Mouse (Mus musculus): ENCODE data around the gene L3hypdh. TPM values are rescaled to one million over a fixed set of nuclear protein-coding genes. Genes with fewer than 3 reads are reported as not detected.

Gene L3hypdh
- polyA plus RNA-seq (2016; fragmentation: Nextera tagmentation; extraction: Ambion mirVana), result 19.0 and 19.5 TPM in 2 replicates

DNA sequence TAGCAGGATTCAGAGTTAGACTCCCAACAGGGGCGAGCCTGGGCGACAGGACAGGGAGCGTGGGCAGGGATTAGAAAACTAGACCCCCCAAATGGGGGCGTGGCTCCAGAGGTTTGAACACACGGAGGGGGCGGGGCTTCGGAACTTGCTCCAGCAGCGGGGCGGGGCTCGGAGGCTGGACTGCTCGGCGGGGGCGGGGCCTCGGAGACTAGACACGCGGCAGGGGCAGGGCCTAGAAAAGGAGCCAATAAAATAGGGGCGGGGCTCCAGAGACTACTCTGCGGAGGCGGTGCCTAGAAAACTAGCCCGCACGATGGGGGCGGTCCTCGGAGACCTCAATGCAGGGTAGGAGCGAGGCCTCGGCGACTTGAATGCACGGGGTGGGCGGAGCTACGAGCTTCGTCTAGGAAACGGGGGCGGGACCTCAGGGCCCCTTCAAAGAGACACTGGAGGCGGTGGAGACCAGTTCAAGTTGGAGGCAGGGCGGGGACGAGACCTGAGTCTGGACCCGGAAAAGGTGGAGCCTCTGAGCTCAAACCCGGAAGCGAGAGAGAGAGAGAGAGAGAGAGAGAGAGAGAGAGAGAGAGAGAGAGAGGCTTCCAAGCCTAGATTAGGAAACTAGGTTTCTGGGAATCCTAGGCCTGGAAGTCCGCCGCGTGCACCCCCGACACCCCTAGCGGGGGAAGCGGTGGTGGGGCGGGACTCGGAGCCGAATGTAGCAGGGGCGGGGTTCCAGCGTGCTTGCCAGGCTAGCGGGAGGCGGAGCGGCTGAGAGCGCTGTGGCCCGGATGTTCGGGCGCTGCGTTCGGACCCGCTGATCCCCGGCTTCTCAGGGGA lies at the start of gene L3hypdh, which contains the start of gene Jkamp:
Gene L3hypdh (minus strand): TSS at position 111 of the 837 bp plus-strand sequence.
Gene Jkamp (plus strand): TSS at position 261 of the 837 bp plus-strand sequence.
- 3% methylated on average over 60 of the region's 60 CpGs for WGBS

DNA sequence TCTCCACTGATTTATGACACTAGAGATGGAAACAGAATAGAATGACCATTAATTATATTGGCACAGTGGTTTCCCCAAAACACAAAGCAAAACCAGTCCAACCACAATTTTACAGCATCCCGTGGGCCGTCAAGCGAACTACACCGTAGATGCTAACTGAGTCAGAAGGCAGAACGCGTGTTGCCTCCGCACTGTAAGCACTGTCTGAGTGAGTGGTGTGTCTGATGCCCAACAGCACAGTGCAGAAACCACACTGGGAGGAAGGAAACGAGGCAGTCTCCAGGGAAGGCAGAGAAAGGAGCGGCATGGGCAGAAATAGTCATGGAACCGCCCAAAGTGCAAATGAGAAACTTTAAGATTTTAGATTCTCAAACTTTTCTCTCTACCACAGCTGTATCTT lies 44.0 kb upstream of the L3hypdh start:
- Histone ChIP-seq H3K27ac (ENCODE audit: poor library complexity, severe bottlenecking) (no peak overlapping the region), H3K4me2 (no peak overlapping the region), H3K9ac (no peak overlapping the region), H3K9me3 (replicated peaks) (0 out of 2 replicates have a peak, but pooled peaks cover 8% of the 10 kb centered on the region), H3K36me3 (no peaks in the 10 kb centered on the region), H3K4me1 (replicated peaks) (no peaks in the 10 kb centered on the region), H3K27me3 (replicated peaks) (no peaks in the 10 kb centered on the region), H3K4me3 (no peak overlapping the region)
- WGBS, result 88% methylated on average over 10 of the region's 10 CpGs
- ATAC-seq (ENCODE audit: insufficient number of reproducible peaks, low FRiP score), result no peak

More for the DNA sequence above, at the start of gene L3hypdh, which contains the start of gene Jkamp:
- H3K27ac ChIP-seq (ENCODE audit: poor library complexity, severe bottlenecking), result peak within 1 kb of the TSS; percentile 93
- peak within 1 kb of the TSS; percentile 73 for H3K4me2 ChIP-seq
- H3K4me3 ChIP-seq, result peak within 1 kb of the TSS; percentile 67
- ATAC-seq (ENCODE audit: insufficient number of reproducible peaks, low FRiP score), result peak; percentile 96
- peaks cover 7% of the 10 kb centered on the region for H3K36me3 ChIP-seq
- H3K9me3 ChIP-seq (replicated peaks), result no peaks in the 10 kb centered on the region
- peaks cover 26% of the 10 kb centered on the region for H3K4me1 ChIP-seq (replicated peaks)
- H3K27me3 ChIP-seq (replicated peaks), result no peaks in the 10 kb centered on the region
- H3K9ac ChIP-seq, result peak within 1 kb of the TSS; percentile 78

DNA sequence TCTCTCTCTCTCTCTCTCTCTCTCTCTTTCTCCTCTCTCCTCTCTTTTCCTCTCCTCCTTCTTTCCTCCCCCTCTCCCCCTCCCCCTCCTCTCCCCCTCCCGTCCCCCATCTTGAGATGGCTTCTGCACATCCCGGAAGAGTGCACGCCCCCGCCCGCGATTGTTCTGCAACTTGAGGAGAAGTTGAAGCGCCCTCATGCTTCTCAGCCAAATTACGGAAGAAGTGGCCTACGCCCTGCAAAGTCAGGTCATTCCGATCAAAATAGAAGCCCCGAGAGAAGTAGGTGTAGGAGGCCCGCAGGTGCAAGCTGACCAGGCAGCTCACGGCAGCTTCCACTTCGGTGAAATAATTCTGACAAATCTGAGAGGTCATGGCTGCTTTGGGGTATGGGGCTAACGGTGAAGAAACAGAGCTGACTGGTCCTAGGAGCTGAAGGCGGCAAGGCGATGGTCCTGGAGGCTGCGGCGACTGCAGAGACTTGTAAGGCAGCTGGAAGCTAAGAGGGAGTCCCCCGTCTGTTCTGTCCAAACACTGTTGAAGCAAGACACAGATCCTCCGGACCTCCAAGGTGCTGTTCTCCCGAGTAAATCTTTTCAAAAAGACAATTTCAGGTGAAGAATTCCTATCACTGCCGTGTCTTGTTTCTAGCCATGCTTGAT lies 30.6 kb upstream of the L3hypdh start:
- no peak overlapping the region for H3K4me3 ChIP-seq
- WGBS, result 75% methylated on average over 22 of the region's 23 CpGs
- H3K27ac ChIP-seq (ENCODE audit: poor library complexity, severe bottlenecking), result no peak overlapping the region
- H3K36me3 ChIP-seq, result no peaks in the 10 kb centered on the region
- H3K9ac ChIP-seq, result no peak overlapping the region
- H3K9me3 ChIP-seq (replicated peaks), result 0 out of 2 replicates have a peak, but pooled peaks cover 1% of the 10 kb centered on the region
- ATAC-seq (ENCODE audit: insufficient number of reproducible peaks, low FRiP score), result no peak
- H3K4me2 ChIP-seq, result no peak overlapping the region
- H3K4me1 ChIP-seq (replicated peaks), result no peaks in the 10 kb centered on the region
- H3K27me3 ChIP-seq (replicated peaks), result 0 out of 2 replicates have a peak, but pooled peaks cover 6% of the 10 kb centered on the region

DNA sequence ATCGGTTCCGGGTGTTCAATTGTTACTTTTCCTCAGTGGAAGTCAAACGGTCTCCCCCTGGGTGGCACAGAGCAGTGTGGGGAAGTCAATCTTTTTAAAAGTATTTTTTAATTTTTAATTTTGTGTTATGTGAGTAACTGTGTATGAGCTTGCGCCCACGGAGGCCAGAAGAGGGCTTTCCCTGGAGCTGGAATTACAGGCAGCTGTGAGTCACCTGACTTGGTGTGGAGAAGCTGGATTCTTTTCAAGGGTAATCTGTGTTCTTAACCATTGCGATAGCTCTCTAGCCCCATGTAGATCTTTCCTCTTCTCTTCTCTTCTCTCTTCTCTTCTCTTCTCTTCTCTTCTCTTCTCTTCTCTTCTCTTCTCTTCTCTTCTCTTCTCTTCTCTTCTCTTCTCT lies 29.9 kb upstream of the L3hypdh start:
- Histone ChIP-seq H3K9ac (no peak overlapping the region), H3K4me1 (replicated peaks) (no peaks in the 10 kb centered on the region), H3K36me3 (no peaks in the 10 kb centered on the region), H3K27me3 (replicated peaks) (0 out of 2 replicates have a peak, but pooled peaks cover 7% of the 10 kb centered on the region), H3K4me2 (no peak overlapping the region), H3K4me3 (no peak overlapping the region), H3K9me3 (replicated peaks) (no peaks in the 10 kb centered on the region), H3K27ac (ENCODE audit: poor library complexity, severe bottlenecking) (no peak overlapping the region)
- 71% methylated on average over 6 of the region's 6 CpGs for WGBS
- ATAC-seq (ENCODE audit: insufficient number of reproducible peaks, low FRiP score), result no peak

DNA sequence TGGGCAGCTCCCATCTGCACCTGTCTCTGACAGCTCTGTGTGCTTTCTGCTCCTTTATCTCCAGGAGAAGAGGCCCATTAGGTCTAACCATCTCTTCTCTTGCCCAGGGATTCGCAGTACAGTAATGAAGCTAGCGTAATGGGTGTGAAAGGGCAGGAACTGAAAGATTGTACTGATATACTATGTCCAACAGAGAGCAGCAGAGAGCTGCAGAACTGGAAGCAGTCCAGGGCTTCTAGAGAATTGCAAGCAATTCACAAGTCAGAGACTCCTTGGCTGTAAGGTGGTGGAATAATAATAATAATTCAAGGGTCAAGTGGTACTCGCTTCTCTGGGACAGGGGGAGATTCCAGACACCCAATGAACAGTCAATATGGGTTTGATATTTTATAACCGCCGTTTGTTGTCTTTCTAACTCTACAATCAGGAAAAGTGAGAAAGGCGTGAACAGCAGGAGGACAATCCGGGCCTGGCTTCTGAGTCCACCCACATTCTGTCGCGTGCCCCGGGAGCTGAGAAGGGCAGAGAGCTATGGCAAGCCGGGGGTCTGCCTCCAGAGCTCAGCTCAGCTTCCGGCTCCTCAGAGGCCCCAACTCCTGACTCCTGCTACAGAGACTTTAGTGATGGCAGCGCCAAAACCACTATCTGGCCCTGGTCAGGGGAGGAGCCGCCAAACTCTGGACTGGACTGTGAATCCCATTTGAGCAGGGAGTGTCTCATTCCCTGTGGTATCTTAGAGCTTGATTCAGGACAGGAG lies 19.5 kb upstream of the L3hypdh start:
- H3K4me3 ChIP-seq, result 0 out of 2 replicates have a peak overlapping the region, but pooled peaks have one; percentile 6
- H3K4me1 ChIP-seq (replicated peaks), result peaks cover 3% of the 10 kb centered on the region
- peak; percentile 51; the same call in 1 of the 2 replicates for ATAC-seq (ENCODE audit: insufficient number of reproducible peaks, low FRiP score)
- H3K9me3 ChIP-seq (replicated peaks), result no peaks in the 10 kb centered on the region
- no peak overlapping the region for H3K9ac ChIP-seq
- H3K27me3 ChIP-seq (replicated peaks), result 0 out of 2 replicates have a peak, but pooled peaks cover 8% of the 10 kb centered on the region
- peak overlapping the region; percentile 52 for H3K4me2 ChIP-seq
- H3K27ac ChIP-seq (ENCODE audit: poor library complexity, severe bottlenecking), result no peak overlapping the region
- whole genome bisulfite sequencing, result 14% methylated on average over 14 of the region's 14 CpGs
- peaks cover 15% of the 10 kb centered on the region for H3K36me3 ChIP-seq

DNA sequence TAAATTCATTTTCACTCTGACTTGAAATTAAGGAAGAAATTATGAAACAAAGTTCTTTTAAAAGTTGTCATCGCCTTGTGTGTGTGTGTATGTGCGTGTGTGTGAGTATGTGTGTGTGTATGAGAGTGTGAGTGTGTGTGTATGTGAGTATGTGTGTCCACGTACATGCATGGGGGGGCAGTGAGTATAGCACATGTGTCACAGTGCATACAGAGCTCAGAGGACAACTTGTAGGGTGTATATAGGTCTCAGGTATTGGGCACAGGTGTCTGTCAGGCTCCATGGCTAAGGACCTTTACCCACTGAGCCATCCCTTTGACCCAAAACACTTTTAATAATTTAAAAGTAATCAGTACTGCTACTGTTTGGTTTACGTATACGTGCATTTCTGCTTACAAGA lies 18.8 kb upstream of the L3hypdh start:
- Histone ChIP-seq H3K4me2 (no peak overlapping the region), H3K27me3 (replicated peaks) (0 out of 2 replicates have a peak, but pooled peaks cover 8% of the 10 kb centered on the region), H3K36me3 (peaks cover 16% of the 10 kb centered on the region), H3K4me3 (no peak overlapping the region), H3K4me1 (replicated peaks) (peaks cover 3% of the 10 kb centered on the region), H3K27ac (ENCODE audit: poor library complexity, severe bottlenecking) (no peak overlapping the region), H3K9me3 (replicated peaks) (no peaks in the 10 kb centered on the region), H3K9ac (no peak overlapping the region)
- WGBS, result 77% methylated on average over 5 of the region's 5 CpGs
- ATAC-seq (ENCODE audit: insufficient number of reproducible peaks, low FRiP score), result no peak

DNA sequence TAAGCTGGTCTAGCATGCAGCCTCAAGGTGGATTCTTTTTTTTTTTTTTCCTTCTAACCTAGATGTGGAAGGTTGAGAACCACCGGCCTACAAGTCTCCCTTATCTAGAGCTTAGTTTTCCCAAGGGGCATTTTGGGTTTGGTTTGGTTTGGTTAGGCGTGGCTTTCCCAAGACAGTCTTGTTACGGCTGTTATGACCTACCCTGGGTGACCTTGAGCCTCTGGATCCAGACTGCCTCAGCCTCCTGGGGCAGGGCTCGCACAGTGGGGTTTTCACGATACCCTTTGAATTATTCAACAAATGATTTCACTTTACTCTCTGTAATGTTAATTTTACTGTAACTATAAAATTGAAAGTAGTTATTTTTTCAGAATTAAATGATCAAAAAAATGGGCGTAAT lies 17.5 kb upstream of the L3hypdh start:
- Histone ChIP-seq H3K9ac (no peak overlapping the region), H3K9me3 (replicated peaks) (no peaks in the 10 kb centered on the region), H3K27me3 (replicated peaks) (0 out of 2 replicates have a peak, but pooled peaks cover 8% of the 10 kb centered on the region), H3K27ac (ENCODE audit: poor library complexity, severe bottlenecking) (no peak overlapping the region), H3K4me2 (no peak overlapping the region), H3K4me3 (no peak overlapping the region), H3K4me1 (replicated peaks) (peaks cover 3% of the 10 kb centered on the region), H3K36me3 (peaks cover 22% of the 10 kb centered on the region)
- ATAC-seq (ENCODE audit: insufficient number of reproducible peaks, low FRiP score), result no peak
- 77% methylated on average over 6 of the region's 6 CpGs for WGBS

DNA sequence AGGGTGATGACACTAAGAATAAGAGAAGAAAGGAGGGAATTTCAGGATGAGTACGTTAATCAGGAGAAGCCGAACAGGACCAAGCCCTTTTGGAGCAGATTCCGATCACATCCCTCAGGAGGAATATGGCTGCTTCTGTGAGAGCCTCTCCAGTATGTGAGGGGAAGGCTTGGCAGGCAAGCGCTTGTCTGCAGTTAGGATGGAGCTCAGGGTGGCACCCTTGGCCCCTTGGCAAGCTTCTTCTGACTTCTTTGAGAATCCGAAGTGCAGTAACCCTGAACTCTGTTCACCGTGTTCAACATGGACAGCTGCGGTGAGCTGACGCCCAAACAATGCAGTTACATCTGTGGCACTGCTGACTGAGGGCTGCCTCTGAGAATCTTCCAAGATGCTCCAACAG lies 11.7 kb upstream of the L3hypdh start:
- Histone ChIP-seq H3K9me3 (replicated peaks) (no peaks in the 10 kb centered on the region), H3K27ac (ENCODE audit: poor library complexity, severe bottlenecking) (no peak overlapping the region), H3K27me3 (replicated peaks) (no peaks in the 10 kb centered on the region), H3K4me3 (no peak overlapping the region), H3K4me1 (replicated peaks) (no peaks in the 10 kb centered on the region), H3K36me3 (peaks cover 74% of the 10 kb centered on the region), H3K4me2 (no peak overlapping the region), H3K9ac (no peak overlapping the region)
- no peak for ATAC-seq (ENCODE audit: insufficient number of reproducible peaks, low FRiP score)
- WGBS, result 94% methylated on average over 8 of the region's 8 CpGs

DNA sequence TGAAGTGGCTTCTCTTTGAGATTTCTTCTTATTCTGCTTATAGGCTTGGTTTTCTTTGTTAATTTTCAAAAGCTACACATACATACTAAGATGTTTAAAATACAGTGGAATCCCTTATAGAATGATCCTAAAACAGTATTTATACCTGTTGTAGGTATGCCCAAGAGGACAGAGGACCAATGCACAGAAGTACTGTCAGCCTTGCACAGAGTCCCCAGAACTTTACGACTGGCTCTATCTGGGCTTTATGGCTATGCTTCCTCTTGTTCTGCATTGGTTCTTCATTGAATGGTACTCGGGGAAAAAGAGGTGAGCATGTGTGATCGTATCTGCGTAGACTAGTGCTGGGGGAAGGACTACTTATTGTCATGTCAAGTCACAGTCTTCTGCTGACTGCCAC lies 4.6 kb upstream of the L3hypdh start:
- H3K9ac ChIP-seq, result no peak overlapping the region
- no peaks in the 10 kb centered on the region for H3K27me3 ChIP-seq (replicated peaks)
- WGBS, result 88% methylated on average over 4 of the region's 4 CpGs
- H3K36me3 ChIP-seq, result peaks cover 42% of the 10 kb centered on the region
- H3K4me3 ChIP-seq, result no peak overlapping the region
- no peaks in the 10 kb centered on the region for H3K9me3 ChIP-seq (replicated peaks)
- no peak overlapping the region for H3K27ac ChIP-seq (ENCODE audit: poor library complexity, severe bottlenecking)
- no peak overlapping the region for H3K4me2 ChIP-seq
- no peak for ATAC-seq (ENCODE audit: insufficient number of reproducible peaks, low FRiP score)
- H3K4me1 ChIP-seq (replicated peaks), result peaks cover 12% of the 10 kb centered on the region; the same call in 1 of the 2 replicates

DNA sequence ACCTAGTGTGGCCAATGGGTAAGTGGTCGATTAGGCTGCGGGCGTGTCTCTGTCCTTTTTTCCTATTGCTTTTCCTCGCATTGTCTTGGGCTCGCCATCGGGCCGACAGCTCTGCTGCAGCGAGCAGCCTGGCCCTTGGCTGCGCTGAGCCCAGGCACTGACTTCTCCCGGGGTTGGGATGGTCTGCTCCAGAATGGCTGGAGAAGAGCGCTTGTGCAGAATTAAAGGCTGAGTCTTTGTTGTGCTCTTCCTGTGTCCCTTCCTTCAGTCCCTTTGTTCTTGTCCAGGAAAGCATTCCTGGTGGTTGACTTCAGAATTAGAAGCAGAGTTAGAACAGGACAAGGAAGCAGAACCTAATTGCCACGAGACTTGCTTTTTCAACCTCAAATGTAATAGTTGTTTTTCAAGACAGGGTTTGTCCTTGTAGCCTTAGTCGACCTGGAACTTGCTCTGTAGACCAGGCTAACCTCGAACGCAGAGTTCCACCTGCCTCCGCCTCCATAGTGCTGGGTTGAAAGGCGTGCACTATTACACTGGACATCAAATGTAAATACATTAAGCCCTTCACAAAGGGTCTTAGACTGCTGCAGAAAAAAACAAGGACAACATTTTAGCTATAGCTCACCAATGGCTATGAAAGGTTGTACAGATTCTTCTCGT lies 1.1 kb upstream of the L3hypdh start:
- Histone ChIP-seq H3K4me2 (peak overlapping the region; percentile 73), H3K9ac (peak overlapping the region; percentile 78), H3K27ac (ENCODE audit: poor library complexity, severe bottlenecking) (peak overlapping the region; percentile 93), H3K4me1 (replicated peaks) (peaks cover 26% of the 10 kb centered on the region), H3K36me3 (peaks cover 9% of the 10 kb centered on the region), H3K4me3 (peak overlapping the region; percentile 67), H3K9me3 (replicated peaks) (no peaks in the 10 kb centered on the region), H3K27me3 (replicated peaks) (no peaks in the 10 kb centered on the region)
- WGBS, result 2% methylated on average over 18 of the region's 18 CpGs
- ATAC-seq (ENCODE audit: insufficient number of reproducible peaks, low FRiP score), result no peak

Data from heart, embryonic 12.5 days (tissue).